Mouse (Mus musculus) heart, postnatal 0 days (tissue): ENCODE data around the gene Dennd2c.

Experiments
- CTCF ChIP-seq: IDR thresholded peaks from 2 replicates; pipeline ENCODE4 v1.5.1; 2016; ENCODE audit warnings: antibody characterized with exemption, control low read depth, low read depth
- EP300 ChIP-seq: IDR thresholded peaks from 2 replicates; pipeline ENCODE4 v1.6.1; 2016; ENCODE audit warnings: antibody characterized with exemption, low read depth

GRCm38 (mm10) chr3:103102454-103103390 lies at the start of gene Dennd2c:
- no peak for TF ChIP-seq CTCF
- TF ChIP-seq EP300, result no peak
